Mouse (Mus musculus) brain, embryonic 14.5 days (tissue): ENCODE results near the gene Bspry.

Experiments used
- CTCF ChIP-seq: fragments of 200-500 bp; IDR thresholded peaks from 2 replicates; pipeline ENCODE4 v1.5.1; 2012; ENCODE audit warnings: inconsistent platforms, mild to moderate bottlenecking, moderate library complexity, borderline replicate concordance; ENCODE audit not compliant: insufficient read depth, insufficient read length; ENCODE audit errors: extremely low read depth
- POLR2A ChIP-seq: fragments of 200-500 bp; IDR thresholded peaks from 2 replicates; pipeline ENCODE4 v1.6.1; 2012; ENCODE audit warnings: mild to moderate bottlenecking, inconsistent platforms, borderline replicate concordance; ENCODE audit not compliant: poor library complexity, insufficient read depth, insufficient read length, severe bottlenecking; ENCODE audit errors: extremely low read depth

- TF ChIP-seq CTCF (no peak), POLR2A (no peak)
Observed at GRCm38 (mm10) chr4:62503374-62503970, 23.6 kb downstream of the Bspry start, which contains the start of gene Hdhd3.
